Mouse (Mus musculus) adrenal gland, postnatal 10 days (tissue): ENCODE data around the gene Scfd2. TPM values are rescaled to one million over a fixed set of nuclear protein-coding genes. Genes with fewer than 3 reads are reported as not detected.
A peak's percentile ranks its signal among the peaks of the same experiment; 100 is the strongest.

Experiments
- DNase-seq: peaks from one replicate; pipeline ENCODE4 v3.0.0; 2021; ENCODE audit warnings: mixed read lengths
- total RNA-seq, 2 experiments: library from RNA; stranded (reverse); gene quantifications; 2 replicates each; pipeline ENCODE4 v1.2.3; 2021

Gene Scfd2
- total RNA-seq, 2 experiments from 2014 or later: 16.5 to 19.9 TPM

DNA sequence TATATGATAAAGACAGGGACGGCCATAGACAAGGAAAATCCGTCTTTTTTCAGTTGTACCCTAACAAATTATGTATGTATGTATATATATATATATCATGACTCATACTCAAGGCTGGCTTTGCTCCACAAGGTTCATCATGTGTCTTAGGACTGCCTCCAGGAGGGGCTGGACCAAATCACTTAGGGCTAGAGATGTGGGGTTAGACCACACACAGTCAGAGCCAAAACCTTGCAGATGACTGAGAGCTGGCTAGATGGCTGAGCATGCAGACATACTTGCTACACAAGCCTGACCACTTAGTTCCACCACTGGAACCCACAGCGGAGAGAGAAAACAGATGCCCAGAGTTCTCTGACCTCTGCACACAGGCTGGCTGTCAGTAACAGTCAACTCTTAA, 363.5 kb downstream of the Scfd2 start:
- no peak for DNase-seq

DNA sequence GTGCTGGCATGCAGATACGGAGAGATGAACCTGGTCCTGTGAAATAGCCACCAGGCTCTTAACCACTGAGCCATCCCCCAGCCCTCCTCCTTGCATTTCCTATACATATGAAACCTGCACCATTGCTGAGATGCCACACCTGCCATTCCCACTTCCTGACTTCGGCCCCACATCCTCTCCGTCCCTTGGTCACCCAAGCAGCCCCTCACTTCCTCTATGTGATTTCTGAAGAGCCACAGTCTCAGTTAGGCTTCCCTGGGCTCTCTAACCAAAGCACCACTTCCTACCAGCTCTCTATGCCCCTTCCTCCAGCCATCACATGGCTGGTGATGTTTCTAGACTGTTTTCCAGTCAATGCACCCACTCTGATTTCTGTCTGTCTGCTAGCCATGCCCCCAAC, 364.9 kb downstream of the Scfd2 start:
- DNase-seq: no peak

DNA sequence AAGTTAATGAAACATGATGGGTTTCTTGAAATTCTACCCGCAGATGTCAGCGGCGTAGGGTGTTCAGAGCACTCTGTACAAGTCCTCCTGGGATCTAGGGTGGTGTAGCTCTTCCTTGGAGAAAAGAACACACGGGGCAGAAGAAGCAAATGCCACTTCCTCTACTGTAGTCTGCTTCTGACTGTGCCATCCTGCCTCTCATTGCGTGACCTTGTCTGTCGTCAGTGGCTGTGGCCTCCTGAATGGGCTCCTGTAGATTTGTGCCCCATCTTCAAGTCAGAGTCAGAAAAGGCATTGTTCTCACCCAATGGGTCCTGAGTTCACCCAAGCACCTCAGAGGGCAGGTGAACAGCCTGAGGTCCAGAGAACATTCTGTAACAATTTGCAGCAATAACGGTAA, 367.0 kb downstream of the Scfd2 start:
- no peak for DNase-seq

DNA sequence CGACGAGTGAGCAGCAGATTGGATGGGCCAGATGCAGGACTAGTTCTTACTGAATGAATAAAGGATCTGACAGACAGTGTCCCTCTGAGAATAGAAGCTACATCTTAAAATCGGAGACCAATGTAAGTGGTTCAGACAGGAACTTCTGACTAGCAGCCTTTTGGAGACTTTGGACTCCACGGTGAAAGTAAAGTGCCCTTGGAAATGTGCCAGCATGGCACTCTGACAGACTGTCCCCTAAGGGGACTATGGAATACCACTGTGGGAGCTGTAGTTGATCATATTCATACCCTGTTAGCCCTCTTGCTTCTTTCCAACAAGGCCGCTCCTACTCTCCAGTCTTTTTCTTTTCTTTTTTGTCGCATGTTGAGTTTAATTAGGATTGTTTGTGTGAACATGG, 368.4 kb downstream of the Scfd2 start:
- peak; percentile 17 for DNase-seq

DNA sequence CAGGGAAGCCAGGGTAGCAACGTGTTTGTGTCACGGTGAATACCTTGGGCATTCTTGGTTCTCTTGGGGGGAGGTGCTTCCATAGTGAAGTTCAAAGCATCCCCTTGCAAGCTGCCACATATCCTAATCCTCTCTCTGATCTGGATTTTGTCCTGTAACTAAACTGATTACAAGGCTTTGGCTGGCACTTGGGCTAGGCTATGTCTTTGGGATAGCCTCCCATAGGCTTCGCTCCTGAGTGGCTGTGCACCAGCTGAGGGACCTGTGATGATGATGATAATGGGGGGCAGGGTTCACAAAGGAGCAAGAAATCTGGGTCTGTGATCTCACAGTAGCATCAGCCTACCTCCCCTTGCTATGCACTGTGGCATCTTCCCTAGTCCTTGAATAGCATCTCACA, 369.5 kb downstream of the Scfd2 start:
- DNase-seq: no peak

DNA sequence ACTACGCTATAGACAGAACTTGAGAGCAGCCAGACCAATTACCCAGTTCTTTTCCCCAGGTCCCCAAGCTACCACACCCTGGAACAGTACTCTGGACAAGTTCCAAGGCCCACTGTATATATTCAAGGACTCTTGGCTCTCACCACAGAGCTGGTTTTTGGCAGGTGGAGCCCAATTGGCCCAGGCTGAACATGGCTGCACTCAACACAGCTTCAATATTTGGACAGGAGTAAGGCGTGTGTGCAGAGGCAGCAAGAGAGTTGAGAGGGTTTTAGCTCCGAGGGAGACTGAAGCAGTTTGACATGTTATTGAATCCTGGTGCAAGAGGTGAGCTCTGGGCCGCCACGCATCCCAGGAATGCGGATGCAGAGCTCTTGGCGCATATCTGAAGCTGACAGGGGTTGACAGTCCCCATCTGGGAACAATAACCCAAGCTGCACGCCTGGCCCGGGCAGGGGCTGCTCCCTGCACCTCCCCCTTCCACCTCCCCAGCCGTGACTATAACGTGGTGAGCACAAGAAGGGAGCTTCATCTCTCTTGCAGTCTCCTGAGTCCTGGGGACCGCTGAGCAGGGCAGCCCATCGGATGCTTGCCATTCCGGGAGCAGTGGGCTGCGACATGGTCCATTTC, 370.1 kb downstream of the Scfd2 start:
- DNase-seq: peak; percentile 65

DNA sequence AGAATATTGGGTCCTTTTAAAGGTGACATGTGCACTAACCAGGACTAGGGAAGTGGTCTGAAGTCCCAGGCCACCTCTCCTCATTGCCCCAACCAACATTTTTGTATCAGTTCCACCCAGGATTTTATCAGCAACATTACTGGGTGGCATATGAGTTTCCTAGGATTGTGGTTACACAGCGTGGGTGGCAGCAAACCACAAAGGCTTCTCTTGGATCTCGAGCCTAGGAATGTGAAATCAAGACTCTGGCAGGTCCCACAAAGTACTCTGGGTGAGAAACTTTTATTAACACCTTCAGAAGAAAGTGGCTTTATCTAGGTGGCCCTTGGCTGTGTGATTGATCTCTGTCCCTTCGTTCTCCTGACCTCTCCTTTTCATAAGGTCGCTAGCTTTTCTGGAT, 371.2 kb downstream of the Scfd2 start:
- DNase-seq: no peak

DNA sequence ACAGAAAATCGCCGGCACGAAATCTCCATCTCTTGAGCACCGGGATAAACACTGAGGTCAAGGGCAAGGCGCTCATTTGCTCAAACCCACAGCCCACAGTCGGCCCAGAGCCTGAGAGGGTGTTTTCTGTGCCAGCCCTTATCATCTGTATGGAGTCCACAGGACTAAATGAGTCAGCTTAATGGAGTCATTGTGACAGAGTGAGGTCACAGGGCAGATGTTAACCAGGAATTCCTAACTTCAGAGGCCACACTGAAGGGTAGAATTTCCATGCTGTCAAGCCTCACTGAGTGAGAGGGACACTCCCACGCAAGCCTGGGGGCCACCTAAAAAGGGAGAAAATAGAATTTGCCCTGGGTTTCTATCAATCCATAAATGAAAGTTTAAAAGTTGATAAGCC, 371.7 kb downstream of the Scfd2 start:
- DNase-seq: peak; percentile 24

DNA sequence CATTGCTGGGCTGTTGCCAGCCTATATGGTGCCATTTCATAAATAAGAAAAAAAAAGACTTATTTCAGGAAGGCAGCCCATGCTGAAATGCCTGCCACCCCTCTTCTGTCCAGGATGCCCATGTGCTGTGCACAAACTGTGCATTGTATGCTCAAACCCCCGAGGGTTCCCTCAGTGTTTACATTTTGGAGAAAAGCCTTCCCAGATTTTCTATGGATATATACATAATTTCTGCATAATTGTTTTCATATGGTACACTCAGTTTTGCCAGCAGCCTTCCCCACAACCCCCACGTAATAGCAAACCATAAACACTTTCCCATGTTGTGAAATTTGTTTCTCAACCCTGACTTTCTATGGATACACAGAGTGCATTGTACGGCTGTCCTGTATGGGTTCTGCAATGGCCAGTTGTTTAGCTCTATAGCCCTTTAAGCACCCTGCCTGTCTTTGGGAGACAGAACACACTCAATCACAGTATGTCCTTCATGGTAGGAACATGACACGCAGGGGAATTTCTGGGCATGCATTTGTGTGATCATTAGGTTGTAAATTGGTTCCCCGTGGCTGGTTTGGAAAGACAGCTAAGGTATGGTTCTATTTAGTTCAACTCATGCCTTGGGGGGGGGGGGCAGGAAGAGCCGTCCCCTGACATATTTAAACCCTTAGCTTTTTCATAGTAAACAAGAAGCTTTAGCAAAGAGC, 372.5 kb downstream of the Scfd2 start:
- no peak for DNase-seq

DNA sequence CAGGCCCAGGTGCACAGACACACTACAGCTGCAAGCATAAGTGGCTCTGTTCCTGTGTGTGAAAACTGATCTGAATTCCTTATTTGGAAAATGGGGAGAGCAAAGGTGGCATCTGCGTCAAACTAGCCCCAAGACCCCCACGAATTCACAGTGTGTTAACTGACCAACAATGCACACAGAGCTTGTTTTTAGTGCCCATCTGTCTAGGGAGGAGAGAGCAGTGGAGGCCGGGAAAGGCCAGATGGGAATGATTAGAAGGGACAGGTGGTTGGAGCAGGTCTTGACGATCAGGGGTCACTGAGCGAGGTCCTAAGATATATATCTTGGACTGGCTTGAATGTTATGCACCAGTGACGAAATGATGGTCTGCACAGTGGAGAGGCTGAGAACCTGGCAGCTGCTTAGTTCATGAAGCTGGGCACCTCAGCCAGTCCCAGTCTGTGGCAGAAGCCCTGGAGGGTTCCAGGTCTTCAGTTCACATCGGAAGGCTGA, 375.7 kb downstream of the Scfd2 start:
- DNase-seq: no peak

Other genes starting within 250 kb of the Scfd2 start
- gene Fip1l1, start 3.7 kb upstream of the Scfd2 start, total RNA-seq: 10 to 100 TPM; 51.4 to 56.7 TPM
- gene Lnx1, start 171.2 kb upstream of the Scfd2 start, total RNA-seq: 1 to 10 TPM; 4.4 to 4.5 TPM